Mouse (Mus musculus) hindbrain, postnatal 0 days (tissue): ENCODE results near the gene Tspan33. TPM values are rescaled to one million over a fixed set of nuclear protein-coding genes. Genes with fewer than 3 reads are reported as not detected.

ENCODE experiments used
- ATAC-seq: fragments of 200-750 bp; cut with Nextera tagmentation; 2 replicates; pipeline ENCODE4 v1.8.0; 2017; ENCODE audit warnings: mild to moderate bottlenecking, moderate TSS enrichment, moderate library complexity
- DNase-seq: peaks from one replicate; pipeline ENCODE4 v3.0.0-alpha.2; 2015; ENCODE audit warnings: low spot score
- H3K27ac ChIP-seq: fragments of 300-500 bp; sonication (generic); 2 replicates; pipeline ENCODE4 v1.5.1; 2014; ENCODE audit warnings: mild to moderate bottlenecking
- H3K27me3 ChIP-seq: fragments of 300-500 bp; sonication (generic); 2 replicates; pipeline ENCODE4 v1.6.1; 2014; ENCODE audit warnings: low read length, mixed read lengths; ENCODE audit not compliant: insufficient read depth
- H3K36me3 ChIP-seq: fragments of 300-500 bp; sonication (generic); 2 replicates; pipeline ENCODE4 v1.6.1; 2014; ENCODE audit warnings: low read length, mixed read lengths; ENCODE audit not compliant: insufficient read depth
- H3K4me1 ChIP-seq: fragments of 300-500 bp; sonication (generic); 2 replicates; pipeline ENCODE4 v1.6.1; 2014; ENCODE audit warnings: antibody characterized with exemption, low read length, mixed read lengths; ENCODE audit not compliant: insufficient read depth
- H3K4me2 ChIP-seq: fragments of 300-500 bp; sonication (generic); 2 replicates; pipeline ENCODE4 v1.6.1; 2014; ENCODE audit warnings: low read depth, mild to moderate bottlenecking, low read length, moderate library complexity, mixed read lengths
- H3K4me3 ChIP-seq: fragments of 300-500 bp; sonication (generic); 2 replicates; pipeline ENCODE4 v1.5.1; 2014; ENCODE audit warnings: low read length
- H3K9ac ChIP-seq: fragments of 300-500 bp; sonication (generic); replicated peaks from 2 replicates; pipeline ENCODE4 v1.6.1; 2014; ENCODE audit warnings: mild to moderate bottlenecking, low read length, moderate library complexity, mixed read lengths
- H3K9me3 ChIP-seq: fragments of 300-500 bp; sonication (generic); 2 replicates; pipeline ENCODE4 v1.6.1; 2016; ENCODE audit warnings: low read length, mixed read lengths
- CTCF ChIP-seq: IDR thresholded peaks from 2 replicates; pipeline ENCODE4 v1.5.1; 2016; ENCODE audit warnings: antibody characterized with exemption, control low read depth, low read depth
- WGBS: fragments of 180-500 bp; shearing (Covaris S2); extraction: QIAGEN DNeasy Blood & Tissue Kit; methylation state at CpG from one replicate; pipeline ENCODE4 v1.1.7; 2014; 5-methylcytosine and 5-hydroxymethylcytosine counted together
- polyA plus RNA-seq: library from polyadenylated mRNA; unstranded; fragments of >200 nt; fragmentation: Nextera tagmentation; extraction: Ambion mirVana; gene quantifications from 2 replicates; pipeline ENCODE4 v1.2.1, GENCODE M21; 2015
- total RNA-seq: library from RNA; depleted of rRNA; stranded (reverse); fragments of >200 nt; gene quantifications from 2 replicates; pipeline ENCODE4 v1.2.3, GENCODE M21; 2014

Tspan33 gene
- total and polyA plus RNA-seq, 2 experiments from 2014 or later: 15.5 to 23.9 TPM

DNA sequence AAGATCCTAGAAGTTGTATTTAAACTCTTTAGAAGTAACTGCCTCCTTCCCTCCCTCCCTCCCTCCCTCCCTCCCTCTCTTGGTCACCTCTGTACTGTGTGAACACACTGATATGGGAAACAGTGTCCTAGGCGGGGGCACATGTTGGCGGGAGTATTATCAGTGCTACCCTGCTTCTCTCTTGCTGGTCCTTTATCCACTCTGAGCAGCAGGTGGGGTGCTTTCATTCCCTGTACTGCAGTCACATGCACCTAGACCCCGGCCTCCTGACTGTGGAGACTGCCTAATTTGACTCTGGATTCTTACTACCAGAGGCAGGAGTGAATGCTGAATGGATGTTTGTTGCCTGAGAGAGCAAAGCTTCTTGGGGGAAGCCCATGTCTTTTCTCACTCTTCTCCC is 3.5 kb downstream of the Tspan33 start:
- DNase-seq (no peak), ATAC-seq (no peak)
- H3K9me3 ChIP-seq: no peaks in the 10 kb centered on the region
- H3K4me1 ChIP-seq: peaks cover 4% of the 10 kb centered on the region; the same call in 1 of the 2 replicates
- no peak overlapping the region for H3K9ac ChIP-seq
- H3K4me2 ChIP-seq: no peak overlapping the region
- H3K4me3 ChIP-seq: no peak overlapping the region
- H3K27ac ChIP-seq: no peak overlapping the region
- 47% methylated on average over 3 of the region's 3 CpGs for WGBS
- TF ChIP-seq CTCF: no peak
- H3K27me3 ChIP-seq: no peaks in the 10 kb centered on the region
- H3K36me3 ChIP-seq: no peaks in the 10 kb centered on the region

DNA sequence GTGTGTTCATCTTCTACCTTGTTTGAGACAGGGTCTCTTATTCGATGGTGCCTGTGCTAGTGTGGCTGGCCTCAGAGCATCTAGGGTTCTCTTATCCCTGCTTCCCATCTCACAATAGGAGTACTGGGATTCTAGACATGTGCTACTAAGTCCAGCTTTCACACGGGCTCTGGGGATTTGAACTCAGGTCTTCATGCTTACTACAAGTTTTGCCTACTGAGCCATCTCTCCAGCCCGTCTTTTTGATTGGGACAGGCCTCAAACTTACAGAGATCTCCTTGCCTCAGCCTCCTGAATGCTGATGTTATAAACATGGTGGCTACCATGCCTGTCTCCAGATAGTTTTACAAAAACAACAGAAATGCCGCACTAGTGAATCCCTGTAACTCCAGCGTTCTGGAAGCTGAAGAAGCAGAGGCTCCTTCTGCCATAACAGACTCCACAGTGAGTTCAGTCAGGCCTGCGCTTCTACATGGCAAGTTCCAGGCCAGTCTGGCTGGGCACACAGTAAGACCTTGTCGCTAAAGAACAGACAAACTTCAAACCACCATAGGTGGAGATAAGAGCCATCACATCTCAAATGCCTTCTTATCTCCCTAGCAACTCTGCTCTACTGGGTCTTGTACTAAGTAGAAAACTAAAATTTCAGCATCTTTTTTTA is 5.2 kb downstream of the Tspan33 start:
- no peaks in the 10 kb centered on the region for H3K27me3 ChIP-seq
- H3K9me3 ChIP-seq: no peaks in the 10 kb centered on the region
- no peak overlapping the region for H3K27ac ChIP-seq
- TF ChIP-seq CTCF: no peak
- 95% methylated on average over 7 of the region's 7 CpGs for WGBS
- DNase-seq (no peak), ATAC-seq (no peak)
- H3K36me3 ChIP-seq: no peaks in the 10 kb centered on the region
- H3K4me1 ChIP-seq: peaks cover 4% of the 10 kb centered on the region; the same call in 1 of the 2 replicates
- no peak overlapping the region for H3K9ac ChIP-seq
- H3K4me3 ChIP-seq: no peak overlapping the region
- H3K4me2 ChIP-seq: no peak overlapping the region

- no peak for DNase-seq
- Histone ChIP-seq H3K36me3 (no peaks in the 10 kb centered on the region), H3K4me2 (no peak overlapping the region), H3K9me3 (no peaks in the 10 kb centered on the region), H3K9ac (no peak overlapping the region), H3K4me3 (no peak overlapping the region), H3K27ac (no peak overlapping the region), H3K4me1 (no peaks in the 10 kb centered on the region), H3K27me3 (no peaks in the 10 kb centered on the region)
- ATAC-seq: no peak
- WGBS: 69% methylated on average over 6 of the region's 6 CpGs
- no peak for TF ChIP-seq CTCF
Measured at GRCm38 (mm10) chr6:29701051-29701450, 7.0 kb downstream of the Tspan33 start.

GRCm38 (mm10) chr6:29702126-29702525 is 8.1 kb downstream of the Tspan33 start:
- no peak for TF ChIP-seq CTCF
- Histone ChIP-seq H3K4me1 (no peaks in the 10 kb centered on the region), H3K9me3 (no peaks in the 10 kb centered on the region), H3K27me3 (no peaks in the 10 kb centered on the region), H3K36me3 (no peaks in the 10 kb centered on the region), H3K4me2 (no peak overlapping the region), H3K9ac (no peak overlapping the region), H3K4me3 (no peak overlapping the region), H3K27ac (no peak overlapping the region)
- DNase-seq: no peak
- WGBS: 91% methylated on average over 3 of the region's 3 CpGs
- no peak for ATAC-seq

DNA sequence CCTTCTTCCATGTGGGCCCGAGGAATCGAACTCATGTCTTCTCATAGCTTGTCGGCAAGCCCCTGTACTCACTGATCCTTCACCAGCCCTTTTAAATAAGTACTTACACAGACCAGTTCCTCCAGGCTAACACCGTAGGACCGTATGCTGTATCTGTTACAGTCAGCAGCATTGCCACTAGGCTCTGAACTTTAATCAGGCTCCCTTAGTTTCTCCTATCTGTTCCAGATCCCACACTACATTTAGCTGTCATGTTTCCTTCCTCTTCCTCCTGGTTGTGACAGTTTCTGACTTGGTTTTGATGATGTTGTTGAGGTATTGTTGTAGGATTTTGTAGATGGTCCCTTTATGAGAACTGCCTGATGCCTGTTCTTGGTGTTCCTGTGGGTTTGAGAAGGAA is 10.1 kb downstream of the Tspan33 start:
- Histone ChIP-seq H3K27ac (no peak overlapping the region), H3K9me3 (no peaks in the 10 kb centered on the region), H3K4me1 (peaks cover 6% of the 10 kb centered on the region; the same call in 1 of the 2 replicates), H3K36me3 (no peaks in the 10 kb centered on the region), H3K9ac (no peak overlapping the region), H3K4me2 (no peak overlapping the region), H3K4me3 (no peak overlapping the region), H3K27me3 (no peaks in the 10 kb centered on the region)
- DNase-seq: no peak
- TF ChIP-seq CTCF: no peak
- no peak for ATAC-seq
- 91% methylated on average over 5 of the region's 5 CpGs for WGBS

- peak; percentile 73 for DNase-seq
Measured at GRCm38 (mm10) chr6:29707902-29708301, 13.9 kb downstream of the Tspan33 start.

DNA sequence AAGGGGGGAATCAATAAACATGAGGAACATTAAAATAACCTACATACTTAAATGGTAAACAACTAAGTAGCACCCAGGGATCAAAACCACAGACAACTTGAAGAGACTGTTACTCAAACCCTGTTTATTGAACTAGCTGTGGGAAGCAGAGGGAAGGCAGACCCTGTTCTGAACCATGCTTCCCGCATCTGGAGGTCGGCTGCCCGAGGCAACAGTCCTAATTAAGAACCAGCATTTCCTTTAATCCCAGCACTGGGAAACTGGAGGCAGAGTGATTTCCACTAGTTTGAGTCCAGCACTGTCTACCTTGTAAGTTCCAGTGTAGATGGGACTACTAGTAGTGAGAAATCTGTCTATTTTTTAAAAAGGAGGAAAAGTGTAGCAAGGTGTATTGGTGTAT is 17.3 kb downstream of the Tspan33 start:
- no peak for DNase-seq
- H3K4me1 ChIP-seq: peaks cover 6% of the 10 kb centered on the region; the same call in 1 of the 2 replicates
- WGBS: 65% methylated on average over 3 of the region's 3 CpGs

More at GRCm38 (mm10) chr6:29707902-29708301, 13.9 kb downstream of the Tspan33 start:
- H3K4me1 ChIP-seq: peaks cover 6% of the 10 kb centered on the region; the same call in 1 of the 2 replicates
- peak overlapping the region; percentile 41; the same call in 1 of the 2 replicates for H3K27ac ChIP-seq
- H3K27me3 ChIP-seq: no peaks in the 10 kb centered on the region
- ATAC-seq: peak; percentile 77
- H3K4me3 ChIP-seq: no peak overlapping the region
- H3K36me3 ChIP-seq: no peaks in the 10 kb centered on the region
- WGBS: 20% methylated on average over 2 of the region's 2 CpGs
- 0 out of 2 replicates have a peak overlapping the region, but pooled peaks have one; percentile 21 for H3K9ac ChIP-seq
- no peaks in the 10 kb centered on the region for H3K9me3 ChIP-seq
- no peak for TF ChIP-seq CTCF
- H3K4me2 ChIP-seq: peak overlapping the region; percentile 18; the same call in 1 of the 2 replicates

More for the DNA sequence above, 17.3 kb downstream of the Tspan33 start:
- H3K27ac ChIP-seq: no peak overlapping the region
- TF ChIP-seq CTCF: no peak
- H3K9ac ChIP-seq: no peak overlapping the region
- H3K9me3 ChIP-seq: no peaks in the 10 kb centered on the region
- no peak overlapping the region for H3K4me3 ChIP-seq
- no peaks in the 10 kb centered on the region; the same call in 1 of the 2 replicates for H3K36me3 ChIP-seq
- H3K27me3 ChIP-seq: no peaks in the 10 kb centered on the region
- no peak overlapping the region for H3K4me2 ChIP-seq
- no peak for ATAC-seq
